Mouse (Mus musculus) embryonic facial prominence, embryonic 11.5 days (tissue): ENCODE results near the gene Hsdl1. TPM values are rescaled to one million over a fixed set of nuclear protein-coding genes. Genes with fewer than 3 reads are reported as not detected.

Experiments
- ATAC-seq: fragments of 200-750 bp; cut with Nextera tagmentation; replicated peaks from 2 replicates; pipeline ENCODE4 v1.8.0; 2017; ENCODE audit warnings: low read depth; ENCODE audit not compliant: insufficient number of reproducible peaks, low FRiP score, low TSS enrichment
- DNase-seq: peaks from one replicate; pipeline ENCODE4 v3.0.0-alpha.2; 2015; ENCODE audit warnings: low spot score
- H3K27ac ChIP-seq: fragments of 300-500 bp; sonication (generic); replicated peaks from 2 replicates; pipeline ENCODE4 v1.5.1; 2014; ENCODE audit warnings: mild to moderate bottlenecking, low read depth, low read length, control low read depth
- H3K27me3 ChIP-seq: fragments of 300-500 bp; sonication (generic); 2 replicates; pipeline ENCODE4 v1.6.1; 2014; ENCODE audit warnings: mild to moderate bottlenecking, low read length, moderate library complexity, mixed read lengths; ENCODE audit not compliant: control insufficient read depth, insufficient read depth
- H3K36me3 ChIP-seq: fragments of 300-500 bp; sonication (generic); replicated peaks from 2 replicates; pipeline ENCODE4 v1.6.1; 2014; ENCODE audit warnings: low read depth, mild to moderate bottlenecking, low read length, moderate library complexity, mixed read lengths; ENCODE audit not compliant: control insufficient read depth, insufficient read depth
- H3K4me1 ChIP-seq: fragments of 300-500 bp; sonication (generic); 2 replicates; pipeline ENCODE4 v1.6.1; 2014; ENCODE audit warnings: low read length, mixed read lengths; ENCODE audit not compliant: control insufficient read depth, insufficient read depth
- H3K4me2 ChIP-seq: fragments of 300-500 bp; sonication (generic); 2 replicates; pipeline ENCODE4 v1.6.1; 2014; ENCODE audit warnings: low read depth, mild to moderate bottlenecking, control low read depth, low read length, moderate library complexity
- H3K4me3 ChIP-seq: fragments of 300-500 bp; sonication (generic); 2 replicates; pipeline ENCODE4 v1.5.1; 2014; ENCODE audit warnings: low read depth, low read length, control low read depth
- H3K9ac ChIP-seq: fragments of 300-500 bp; sonication (generic); replicated peaks from 2 replicates; pipeline ENCODE4 v1.6.1; 2014; ENCODE audit warnings: mild to moderate bottlenecking, control low read depth, low read length
- H3K9me3 ChIP-seq: fragments of 300-500 bp; sonication (generic); replicated peaks from 2 replicates; pipeline ENCODE4 v1.6.1; 2016; ENCODE audit warnings: mild to moderate bottlenecking, low read length, inconsistent platforms, mixed read lengths; ENCODE audit not compliant: control insufficient read depth
- WGBS: fragments of 180-500 bp; shearing (Covaris S2); extraction: QIAGEN DNeasy Blood & Tissue Kit; methylation state at CpG from one replicate; pipeline ENCODE4 v1.1.7; 2014; 5-methylcytosine and 5-hydroxymethylcytosine counted together
- polyA plus RNA-seq: library from polyadenylated mRNA; unstranded; fragments of >200 nt; fragmentation: Nextera tagmentation; extraction: Ambion mirVana; gene quantifications from 2 replicates; pipeline ENCODE4 v1.2.1, GENCODE M21; 2014

The Hsdl1 gene
- polyA plus RNA-seq, 1 experiment from 2014 or later, result 39.6 TPM

GRCm38 (mm10) chr8:119603771-119604170, 28.8 kb upstream of the Hsdl1 start:
- no peak for DNase-seq
- 94% methylated on average over 4 of the region's 4 CpGs for WGBS
- ATAC-seq, result no peak
- H3K9me3 ChIP-seq, result no peaks in the 10 kb centered on the region
- H3K4me2 ChIP-seq, result peak overlapping the region; percentile 73; the same call in 1 of the 2 replicates
- peaks cover 7% of the 10 kb centered on the region for H3K4me1 ChIP-seq
- no peaks in the 10 kb centered on the region for H3K27me3 ChIP-seq
- H3K36me3 ChIP-seq, result peaks cover 3% of the 10 kb centered on the region; the same call in 1 of the 2 replicates
- no peak overlapping the region for H3K27ac ChIP-seq
- no peak overlapping the region for H3K9ac ChIP-seq
- peak overlapping the region; percentile 78; the same call in 1 of the 2 replicates for H3K4me3 ChIP-seq

DNA sequence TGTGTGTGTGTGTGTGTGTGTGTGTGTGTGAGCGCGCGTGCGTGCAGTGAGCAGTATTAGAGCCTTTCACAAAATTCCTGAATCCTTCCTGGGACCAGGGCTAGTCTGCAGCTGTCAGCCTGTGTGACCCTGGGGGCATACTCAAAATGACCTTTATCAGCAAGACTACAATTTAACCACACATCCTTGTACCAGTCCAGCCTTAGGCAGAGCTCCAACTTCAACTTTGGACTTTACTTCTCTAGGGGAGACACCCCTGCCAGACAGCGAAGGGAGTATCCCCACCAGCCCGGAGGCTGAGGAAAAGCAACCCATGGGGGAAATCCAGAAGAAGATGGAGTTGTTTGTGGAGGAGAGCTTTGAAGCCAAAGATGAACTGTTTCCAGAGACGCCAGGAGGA, 16.5 kb upstream of the Hsdl1 start:
- Histone ChIP-seq H3K4me3 (no peak overlapping the region), H3K9me3 (no peaks in the 10 kb centered on the region), H3K4me2 (no peak overlapping the region), H3K36me3 (no peaks in the 10 kb centered on the region), H3K27me3 (no peaks in the 10 kb centered on the region), H3K4me1 (no peaks in the 10 kb centered on the region), H3K9ac (no peak overlapping the region), H3K27ac (no peak overlapping the region)
- ATAC-seq (no peak), DNase-seq (no peak)
- WGBS, result 89% methylated on average over 7 of the region's 7 CpGs

- Histone ChIP-seq H3K4me2 (no peak overlapping the region), H3K27ac (no peak overlapping the region), H3K4me3 (no peak overlapping the region), H3K4me1 (no peaks in the 10 kb centered on the region), H3K9ac (no peak overlapping the region), H3K27me3 (no peaks in the 10 kb centered on the region), H3K9me3 (no peaks in the 10 kb centered on the region), H3K36me3 (no peaks in the 10 kb centered on the region)
- ATAC-seq (no peak), DNase-seq (no peak)
- WGBS, result 76% methylated on average over 14 of the region's 14 CpGs
These were observed 15.4 kb upstream of the Hsdl1 start for GRCm38 (mm10) chr8:119590348-119590747.

DNA sequence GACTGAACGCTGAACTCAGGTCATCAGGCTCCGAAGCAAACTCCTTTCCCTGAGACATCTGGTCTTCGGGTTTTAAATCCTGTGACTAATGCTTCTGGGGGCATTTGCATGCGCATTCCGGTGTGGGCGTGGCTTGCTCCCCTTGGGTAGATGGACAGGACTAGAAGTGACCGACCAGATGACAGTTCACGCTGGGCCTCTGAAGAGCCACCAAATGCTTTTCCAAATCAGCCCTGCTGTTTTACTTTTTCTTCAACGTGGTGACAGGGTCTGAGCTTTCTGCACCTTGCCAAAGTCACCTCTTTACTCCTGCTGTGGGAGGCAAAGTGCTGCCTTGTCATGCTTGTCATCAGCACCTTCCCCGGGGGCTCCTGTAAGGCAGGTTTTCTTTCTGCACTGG, 13.9 kb upstream of the Hsdl1 start:
- Histone ChIP-seq H3K9me3 (no peaks in the 10 kb centered on the region), H3K27me3 (no peaks in the 10 kb centered on the region), H3K36me3 (no peaks in the 10 kb centered on the region), H3K4me2 (no peak overlapping the region), H3K9ac (no peak overlapping the region), H3K4me1 (no peaks in the 10 kb centered on the region), H3K4me3 (no peak overlapping the region), H3K27ac (no peak overlapping the region)
- peak; percentile 18 for DNase-seq
- ATAC-seq, result no peak
- WGBS, result 22% methylated on average over 10 of the region's 10 CpGs

- DNase-seq, result no peak
- Histone ChIP-seq H3K4me3 (no peak overlapping the region), H3K27ac (no peak overlapping the region), H3K36me3 (no peaks in the 10 kb centered on the region), H3K27me3 (no peaks in the 10 kb centered on the region), H3K9ac (no peak overlapping the region), H3K9me3 (no peaks in the 10 kb centered on the region), H3K4me2 (no peak overlapping the region), H3K4me1 (no peaks in the 10 kb centered on the region)
- no peak for ATAC-seq
- 59% methylated on average over 4 of the region's 4 CpGs for WGBS
These were observed 13.3 kb upstream of the Hsdl1 start for GRCm38 (mm10) chr8:119588321-119588720.

DNA sequence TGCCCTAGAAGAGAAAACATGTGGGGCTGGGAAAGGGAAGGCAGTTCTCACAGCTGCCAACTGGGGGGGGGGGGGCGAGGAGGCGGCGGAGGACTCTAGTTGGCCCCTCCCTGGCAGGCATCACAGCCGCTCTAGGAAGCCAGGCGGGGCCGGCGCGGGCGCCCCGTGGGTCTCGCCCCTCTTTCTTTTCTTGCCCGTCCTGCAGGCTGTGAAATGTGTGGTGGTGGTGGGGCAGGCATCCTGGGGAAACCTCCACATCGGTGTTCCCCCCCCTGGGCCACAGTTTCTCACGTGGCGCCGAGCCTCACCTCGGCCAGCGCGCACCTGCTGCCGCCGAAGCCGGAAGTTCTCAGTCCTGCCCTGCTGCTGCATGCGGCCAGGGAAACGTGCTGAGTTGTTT, 10.9 kb upstream of the Hsdl1 start:
- Histone ChIP-seq H3K9me3 (no peaks in the 10 kb centered on the region), H3K4me3 (peak overlapping the region; percentile 26), H3K27ac (no peak overlapping the region), H3K4me2 (peak overlapping the region; percentile 51), H3K36me3 (no peaks in the 10 kb centered on the region), H3K27me3 (no peaks in the 10 kb centered on the region), H3K4me1 (no peaks in the 10 kb centered on the region), H3K9ac (peak overlapping the region; percentile 30; the same call in 1 of the 2 replicates)
- DNase-seq (peak; percentile 7), ATAC-seq (no peak)
- WGBS, result 20% methylated on average over 23 of the region's 24 CpGs

DNA sequence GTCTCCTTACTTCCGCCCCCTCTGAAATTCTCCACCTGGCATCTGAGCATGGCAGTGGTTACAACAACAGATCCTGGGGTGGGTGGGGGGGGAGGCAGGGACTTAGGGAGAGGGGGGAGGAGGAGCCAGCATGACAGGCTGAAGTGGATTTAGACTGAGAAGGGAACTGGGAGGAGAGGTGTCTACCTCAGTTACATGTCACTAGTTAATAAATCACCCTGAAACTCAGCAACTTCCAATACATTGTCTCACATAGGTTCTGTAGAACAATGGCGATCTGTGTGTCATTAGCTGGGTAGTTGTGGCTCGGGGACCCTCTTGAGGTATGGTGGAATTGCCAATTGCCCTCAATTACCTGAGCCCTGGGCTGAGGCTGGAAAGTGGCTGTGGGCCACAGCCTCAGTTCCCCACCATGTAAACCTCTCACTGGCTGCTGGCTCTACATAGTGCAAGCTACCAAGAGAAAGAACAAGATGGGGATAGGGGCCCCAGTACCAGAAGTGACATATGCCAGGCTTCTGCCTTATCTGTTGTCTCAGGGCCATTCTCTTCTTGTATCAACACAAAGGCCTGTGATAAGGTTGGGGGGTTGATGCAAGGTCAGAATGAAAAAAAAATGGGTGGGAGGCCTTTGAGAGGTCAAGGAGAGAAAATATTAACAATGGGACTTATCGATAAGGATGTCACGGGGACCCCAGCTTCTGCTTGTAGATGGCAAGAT, 5.6 kb upstream of the Hsdl1 start:
- no peaks in the 10 kb centered on the region for H3K36me3 ChIP-seq
- no peak overlapping the region for H3K4me2 ChIP-seq
- no peaks in the 10 kb centered on the region for H3K27me3 ChIP-seq
- H3K27ac ChIP-seq, result no peak overlapping the region
- DNase-seq (no peak), ATAC-seq (no peak)
- WGBS, result 85% methylated on average over 5 of the region's 5 CpGs
- no peak overlapping the region for H3K9ac ChIP-seq
- no peak overlapping the region for H3K4me3 ChIP-seq
- no peaks in the 10 kb centered on the region for H3K4me1 ChIP-seq
- no peaks in the 10 kb centered on the region for H3K9me3 ChIP-seq

DNA sequence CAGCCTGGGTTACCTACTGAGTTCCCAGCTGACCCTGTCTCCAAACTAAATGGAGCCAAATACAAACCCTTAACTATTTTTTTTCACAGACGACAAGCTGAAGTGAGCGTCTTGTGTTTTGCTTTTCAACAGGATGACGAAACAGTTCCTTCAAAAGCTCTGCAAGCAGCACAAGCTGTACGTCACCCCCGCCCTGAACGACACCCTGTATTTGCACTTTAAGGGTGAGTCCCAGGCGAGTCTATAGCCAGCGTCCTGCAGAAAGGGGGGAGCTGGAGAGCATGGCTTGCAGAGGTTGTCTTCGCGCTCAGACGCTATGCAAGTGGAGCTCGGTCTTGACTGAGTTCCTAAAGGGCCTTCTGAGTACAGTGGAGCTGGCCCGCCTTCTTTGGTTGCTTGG, 4.1 kb upstream of the Hsdl1 start:
- Histone ChIP-seq H3K36me3 (no peaks in the 10 kb centered on the region), H3K4me1 (peaks cover 1% of the 10 kb centered on the region; the same call in 1 of the 2 replicates), H3K9me3 (no peaks in the 10 kb centered on the region), H3K4me2 (no peak overlapping the region), H3K4me3 (no peak overlapping the region), H3K9ac (no peak overlapping the region), H3K27me3 (peaks cover 4% of the 10 kb centered on the region; the same call in 1 of the 2 replicates), H3K27ac (no peak overlapping the region)
- DNase-seq (no peak), ATAC-seq (no peak)
- WGBS, result 39% methylated on average over 13 of the region's 13 CpGs
